Mouse (Mus musculus) liver, embryonic 14.5 days (tissue): ENCODE data around the gene Bnc2. TPM values are rescaled to one million over a fixed set of nuclear protein-coding genes. Genes with fewer than 3 reads are reported as not detected.

Experiments
- ATAC-seq: fragments of 200-750 bp; cut with Nextera tagmentation; 2 replicates; pipeline ENCODE4 v1.8.0; 2017; ENCODE audit warnings: moderate number of reproducible peaks, mild to moderate bottlenecking, moderate library complexity; ENCODE audit not compliant: insufficient read depth
- DNase-seq, 3 experiments: peaks; one replicate each; pipeline ENCODE4 v3.0.0-alpha.2; 2012 to 2013; ENCODE audit warnings: low read depth in 3 of 3, low spot score in 3 of 3
- H3K27ac ChIP-seq: fragments of 300-500 bp; sonication (generic); 2 replicates; pipeline ENCODE4 v1.5.1; 2014; ENCODE audit warnings: moderate library complexity, mild to moderate bottlenecking, control low read depth, inconsistent platforms
- H3K27me3 ChIP-seq: fragments of 300-500 bp; sonication (generic); 2 replicates; pipeline ENCODE4 v1.6.1; 2014; ENCODE audit warnings: mild to moderate bottlenecking, low read length, moderate library complexity; ENCODE audit not compliant: control insufficient read depth, insufficient read depth
- H3K36me3 ChIP-seq: fragments of 300-500 bp; sonication (generic); replicated peaks from 2 replicates; pipeline ENCODE4 v1.6.1; 2014; ENCODE audit warnings: low read depth; ENCODE audit not compliant: control insufficient read depth, insufficient read depth
- H3K4me1 ChIP-seq, 2 experiments: fragments of 200-500 bp in 1 of 2; fragments of 300-500 bp in 1 of 2; sonication (generic) in 1 of 2; replicated peaks; 2 replicates each; pipeline ENCODE4 v1.6.1; 2012 to 2014; ENCODE audit warnings: antibody characterized with exemption in 1 of 2, inconsistent platforms in 1 of 2, low read length in 1 of 2; ENCODE audit not compliant: control insufficient read depth in 2 of 2, insufficient read depth in 2 of 2
- H3K4me2 ChIP-seq: fragments of 300-500 bp; sonication (generic); 2 replicates; pipeline ENCODE4 v1.6.1; 2014; ENCODE audit warnings: low read depth, mild to moderate bottlenecking, control low read depth, moderate library complexity
- H3K4me3 ChIP-seq, 2 experiments: fragments of 200-500 bp in 1 of 2; fragments of 300-500 bp in 1 of 2; sonication (generic) in 1 of 2; 2 replicates each; pipeline ENCODE4 v1.5.1; 2012 to 2014; ENCODE audit warnings: low read depth in 2 of 2, low read length in 2 of 2, mild to moderate bottlenecking in 2 of 2, control low read depth in 1 of 2, inconsistent platforms in 1 of 2, moderate library complexity in 1 of 2; ENCODE audit not compliant: insufficient read depth in 1 of 2
- H3K9ac ChIP-seq: fragments of 300-500 bp; sonication (generic); replicated peaks from 2 replicates; pipeline ENCODE4 v1.6.1; 2014; ENCODE audit warnings: mild to moderate bottlenecking, control low read depth, moderate library complexity
- H3K9me3 ChIP-seq: fragments of 300-500 bp; sonication (generic); 2 replicates; pipeline ENCODE4 v1.6.1; 2016; ENCODE audit warnings: low read length, mixed read lengths; ENCODE audit not compliant: control insufficient read depth
- CTCF ChIP-seq: IDR thresholded peaks from 2 replicates; pipeline ENCODE4 v1.5.1; 2016; ENCODE audit warnings: antibody characterized with exemption, low read depth, control low read depth
- EP300 ChIP-seq: IDR thresholded peaks from 2 replicates; pipeline ENCODE4 v1.6.1; 2016; ENCODE audit warnings: antibody characterized with exemption, low read depth
- WGBS: fragments of 180-500 bp; shearing (Covaris S2); extraction: QIAGEN DNeasy Blood & Tissue Kit; methylation state at CpG from one replicate; pipeline ENCODE4 v1.1.7; 2014; ENCODE audit not compliant: insufficient replicate concordance; 5-methylcytosine and 5-hydroxymethylcytosine counted together
- polyA plus RNA-seq, 2 experiments: library from polyadenylated mRNA; depleted of rRNA in 1 of 2; stranded (reverse) in 1 of 2; unstranded in 1 of 2; fragments of >200 nt; fragmentation: Nextera tagmentation in 1 of 2; extraction: Ambion mirVana in 1 of 2; gene quantifications; 2 replicates each; pipeline versions ENCODE4 v1.2.1 to v1.2.3; 2012 to 2014

Bnc2 gene
- polyA plus RNA-seq, 2 experiments = 0.17 to 0.46 TPM

- H3K27ac ChIP-seq = no peak overlapping the region
- H3K4me2 ChIP-seq = no peak overlapping the region
- DNase-seq (no peak), ATAC-seq (no peak)
- no peaks in the 10 kb centered on the region for H3K27me3 ChIP-seq
- 67% methylated on average over 3 of the region's 3 CpGs for WGBS
- H3K4me1 ChIP-seq = no peaks in the 10 kb centered on the region
- no peaks in the 10 kb centered on the region for H3K9me3 ChIP-seq
- H3K36me3 ChIP-seq = no peaks in the 10 kb centered on the region
- no peak overlapping the region for H3K4me3 ChIP-seq
- H3K9ac ChIP-seq = no peak overlapping the region
- no peak for TF ChIP-seq CTCF
- TF ChIP-seq EP300 = no peak
Observed at GRCm38 (mm10) chr4:84467722-84468121, 207.4 kb downstream of the Bnc2 start.

GRCm38 (mm10) chr4:84458218-84458560 lies 216.9 kb downstream of the Bnc2 start:
- Histone ChIP-seq H3K9me3 (no peaks in the 10 kb centered on the region), H3K4me2 (no peak overlapping the region), H3K4me1 (no peaks in the 10 kb centered on the region), H3K27ac (no peak overlapping the region), H3K36me3 (no peaks in the 10 kb centered on the region), H3K27me3 (no peaks in the 10 kb centered on the region), H3K9ac (no peak overlapping the region), H3K4me3 (no peak overlapping the region)
- WGBS = 61% methylated on average over 3 of the region's 3 CpGs
- TF ChIP-seq EP300 (no peak), CTCF (no peak)
- DNase-seq (no peak), ATAC-seq (no peak)

- no peaks in the 10 kb centered on the region for H3K9me3 ChIP-seq
- no peak for TF ChIP-seq CTCF
- no peak for TF ChIP-seq EP300
- no peak for DNase-seq
- 59% methylated on average over 10 of the region's 10 CpGs for WGBS
- no peaks in the 10 kb centered on the region for H3K36me3 ChIP-seq
- no peak for ATAC-seq
- no peak overlapping the region for H3K9ac ChIP-seq
- no peaks in the 10 kb centered on the region for H3K4me1 ChIP-seq
- no peak overlapping the region for H3K27ac ChIP-seq
- no peaks in the 10 kb centered on the region for H3K27me3 ChIP-seq
- H3K4me2 ChIP-seq = no peak overlapping the region
- no peak overlapping the region for H3K4me3 ChIP-seq
Observed at GRCm38 (mm10) chr4:84457512-84458217, 217.4 kb downstream of the Bnc2 start.

GRCm38 (mm10) chr4:84456853-84457249 lies 218.2 kb downstream of the Bnc2 start:
- no peak overlapping the region for H3K4me2 ChIP-seq
- no peaks in the 10 kb centered on the region for H3K27me3 ChIP-seq
- TF ChIP-seq CTCF = no peak
- TF ChIP-seq EP300 = no peak
- 71% methylated on average over 5 of the region's 5 CpGs for WGBS
- no peak overlapping the region for H3K4me3 ChIP-seq
- H3K36me3 ChIP-seq = no peaks in the 10 kb centered on the region
- DNase-seq (no peak), ATAC-seq (no peak)
- no peak overlapping the region for H3K27ac ChIP-seq
- H3K9ac ChIP-seq = no peak overlapping the region
- H3K9me3 ChIP-seq = no peaks in the 10 kb centered on the region
- no peaks in the 10 kb centered on the region for H3K4me1 ChIP-seq

GRCm38 (mm10) chr4:84456198-84456852 lies 218.8 kb downstream of the Bnc2 start:
- Histone ChIP-seq H3K9me3 (no peaks in the 10 kb centered on the region), H3K27ac (no peak overlapping the region), H3K4me2 (no peak overlapping the region), H3K27me3 (no peaks in the 10 kb centered on the region), H3K4me3 (no peak overlapping the region), H3K36me3 (no peaks in the 10 kb centered on the region), H3K9ac (no peak overlapping the region), H3K4me1 (no peaks in the 10 kb centered on the region)
- TF ChIP-seq EP300 = no peak
- TF ChIP-seq CTCF = no peak
- 74% methylated on average over 16 of the region's 16 CpGs for WGBS
- ATAC-seq (no peak), DNase-seq (no peak)
